7 mouse cellular contexts compared by ENCODE assay signal in genomic region chr13:49145396-49145795, GRCm38 (mm10). TPM values are rescaled to one million over a fixed set of nuclear protein-coding genes. Genes with fewer than 3 reads are reported as not detected.
A peak's percentile ranks its signal among the peaks of the same experiment; 100 is the strongest.
DNase-seq lines count a peak whose midpoint lies in the region; ATAC-seq lines count a peak whose summit lies in the region.

No protein-coding gene starts in this region.

- peak overlapping the region; percentile 65; the same call in 1 of the 2 replicates for H3K4me3 ChIP-seq in limb, embryonic 13.5 days

- no peak overlapping the region for H3K9ac ChIP-seq in limb, embryonic 13.5 days

- peak overlapping the region; percentile 31 for H3K4me2 ChIP-seq in limb, embryonic 13.5 days (replicated peaks)

- ATAC-seq in limb, embryonic 13.5 days (ENCODE audit: low FRiP score, low read depth) = no peak

- no peak overlapping the region for H3K27ac ChIP-seq in limb, embryonic 13.5 days

- H3K36me3 ChIP-seq in limb, embryonic 13.5 days = no peaks in the 10 kb centered on the region

- WGBS in limb, embryonic 13.5 days = 32% methylated on average over 7 of the region's 7 CpGs

- H3K4me1 ChIP-seq in limb, embryonic 13.5 days = peaks cover 32% of the 10 kb centered on the region

- H3K9me3 ChIP-seq in limb, embryonic 13.5 days = no peaks in the 10 kb centered on the region

- peak; percentile 50 for DNase-seq in Muller cell, postnatal 12 days (ENCODE audit: inconsistent ontology term)
- DNase-seq in cerebellum, adult 18-20 months = peak; percentile 69 to 76
- DNase-seq in gastrocnemius, adult 8-10 months (ENCODE audit: low spot score in 2 of 2) = peak; percentile 78 to 85
- DNase-seq in right cerebral cortex, adult 2 months (ENCODE audit: low spot score in 2 of 2) = no peak
- no peak for DNase-seq in embryo, embryonic 10.5 days (ENCODE audit: low spot score)
- DNase-seq in MN1 (ENCODE audit: low spot score) = no peak

- H3K27me3 ChIP-seq in limb, embryonic 13.5 days = peaks cover 74% of the 10 kb centered on the region

RNA-seq across cellular contexts. Expression of gene Wnk2, which starts 2.4 kb away (rescaled TPM):
- total RNA-seq in gastrocnemius, adult 8-10 months (2022) = 10 to 100 TPM; 81.6 to 86.2 (median 81.9) TPM
- polyA plus RNA-seq in limb, embryonic 13.5 days (2015; fragmentation: Nextera tagmentation; extraction: Ambion mirVana) = 2.0 and 2.1 TPM in 2 replicates

RNA-seq across cellular contexts. Expression of gene Ninj1, which starts 41.9 kb away (rescaled TPM):
- total RNA-seq in gastrocnemius, adult 8-10 months (2022) = 10 to 100 TPM; 15.4 to 22.5 (median 19.0) TPM
- polyA plus RNA-seq in limb, embryonic 13.5 days (2015; fragmentation: Nextera tagmentation; extraction: Ambion mirVana) = 47.1 and 50.5 TPM in 2 replicates

Comparison
In these comparisons a context has a peak if more than half of its experiments do, and no peak if none do; other contexts are left out.
1. DNase-seq: peak in Muller cell, postnatal 12 days (single experiment), cerebellum, adult 18-20 months (2 of 2) and gastrocnemius, adult 8-10 months (2 of 2); none in right cerebral cortex, adult 2 months (0 of 2), embryo, embryonic 10.5 days (single experiment) and MN1 (single experiment).